Mouse (Mus musculus): Measurements from ENCODE around the gene Acsf2. TPM values are rescaled to one million over a fixed set of nuclear protein-coding genes. Genes with fewer than 3 reads are reported as not detected.
"Not testable (repeated sequence)": the region's sequence is repeated elsewhere in the genome, so short reads cannot be mapped to it uniquely, and the experiment has no call there.

The Acsf2 gene
- 10 to 100 TPM; 16.8 to 19.7 (median 18.8) TPM for total RNA-seq (2022)

DNA sequence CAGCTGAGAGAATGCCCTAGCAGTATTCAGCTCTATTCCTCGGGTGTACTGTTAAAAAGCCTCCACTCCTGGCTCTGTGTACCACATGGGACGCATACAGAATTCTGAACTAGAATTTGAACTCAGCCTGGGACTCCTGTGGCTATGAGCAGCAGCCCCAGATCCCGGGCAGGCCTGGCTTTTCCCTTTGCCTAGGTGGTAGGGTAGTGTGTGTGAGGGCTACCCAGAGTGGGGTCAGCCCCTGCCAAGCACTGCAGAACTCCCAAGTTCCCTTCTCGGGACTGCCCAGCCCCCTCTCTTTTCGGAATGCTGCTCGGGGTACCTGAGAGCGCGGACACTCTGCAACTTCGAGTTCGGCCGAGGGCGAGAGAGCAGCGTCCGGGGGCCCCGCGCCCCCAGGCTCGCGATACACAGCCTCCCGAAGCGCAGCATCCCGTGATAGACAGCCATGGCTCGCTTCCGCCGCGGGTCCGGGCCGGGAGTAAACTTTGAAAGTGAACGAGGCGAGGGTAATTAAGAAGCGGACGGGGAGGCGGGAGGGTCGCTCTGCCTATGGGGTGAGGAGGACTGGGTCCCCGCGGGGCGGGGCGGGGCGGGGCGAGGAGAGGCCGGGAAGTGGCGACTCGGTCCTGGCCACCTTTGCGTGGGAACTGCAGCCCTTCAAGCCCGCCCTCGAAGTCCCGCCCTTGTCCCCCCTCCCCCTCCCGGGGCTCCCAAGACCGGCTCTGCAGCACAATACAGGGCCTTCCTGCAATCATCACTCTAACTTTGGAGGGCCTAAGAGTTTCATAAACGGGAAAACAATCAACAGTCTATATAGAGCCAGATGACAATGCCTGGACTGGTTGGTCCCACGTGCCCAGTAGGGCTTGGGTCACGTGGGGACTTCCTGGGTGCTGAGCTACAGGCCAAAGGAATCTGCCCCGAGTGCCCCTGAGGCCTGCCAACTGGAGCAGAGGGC is at the start of gene Acsf2:
TSS of gene Acsf2 (minus strand) at position 551 of the 961 bp plus-strand sequence.
- peak in 1 of 2 experiments; percentile 34 for DNase-seq (ENCODE audit: low spot score in 2 of 2)

DNA sequence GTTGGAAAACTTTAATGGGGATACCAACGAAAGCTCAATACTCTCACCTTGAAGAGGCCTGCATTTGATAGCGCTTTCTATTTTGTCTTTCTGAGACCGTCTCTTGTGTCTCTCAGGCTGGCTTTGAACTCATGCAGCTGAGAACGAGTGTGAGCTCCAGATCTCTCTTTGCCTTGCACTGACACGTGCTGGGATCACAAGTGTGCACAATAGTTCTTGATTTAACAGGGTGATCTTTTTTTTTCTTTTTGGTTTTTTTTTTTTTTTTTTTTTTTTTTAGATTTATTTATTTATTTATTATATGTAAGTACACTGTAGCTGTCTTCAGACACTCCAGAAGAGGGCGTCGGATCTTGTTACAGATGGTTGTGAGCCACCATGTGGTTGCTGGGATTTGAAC is 49.6 kb upstream of the Acsf2 start:
- not testable (repeated sequence) for DNase-seq (ENCODE audit: low spot score in 2 of 2)

DNA sequence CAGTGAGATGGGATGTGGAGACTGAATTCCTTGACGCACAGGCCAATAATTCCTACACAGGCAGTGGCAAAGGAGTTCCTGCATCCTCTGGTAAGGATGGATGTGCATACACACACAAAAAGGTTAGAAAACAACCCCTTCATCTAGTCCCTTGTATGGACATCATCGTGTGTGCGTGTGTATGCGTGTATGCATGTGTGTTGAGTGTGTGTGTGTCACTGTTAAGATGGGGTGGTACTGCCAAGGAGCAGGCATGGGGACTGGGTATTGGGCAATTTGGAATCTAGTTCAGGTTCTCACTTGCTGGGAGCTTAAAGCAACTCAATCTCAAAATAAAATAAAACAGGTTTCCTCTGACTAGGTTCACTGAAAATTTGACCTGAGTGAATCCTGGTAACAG is 44.8 kb upstream of the Acsf2 start:
- no peak for DNase-seq (ENCODE audit: low spot score in 2 of 2)

DNA sequence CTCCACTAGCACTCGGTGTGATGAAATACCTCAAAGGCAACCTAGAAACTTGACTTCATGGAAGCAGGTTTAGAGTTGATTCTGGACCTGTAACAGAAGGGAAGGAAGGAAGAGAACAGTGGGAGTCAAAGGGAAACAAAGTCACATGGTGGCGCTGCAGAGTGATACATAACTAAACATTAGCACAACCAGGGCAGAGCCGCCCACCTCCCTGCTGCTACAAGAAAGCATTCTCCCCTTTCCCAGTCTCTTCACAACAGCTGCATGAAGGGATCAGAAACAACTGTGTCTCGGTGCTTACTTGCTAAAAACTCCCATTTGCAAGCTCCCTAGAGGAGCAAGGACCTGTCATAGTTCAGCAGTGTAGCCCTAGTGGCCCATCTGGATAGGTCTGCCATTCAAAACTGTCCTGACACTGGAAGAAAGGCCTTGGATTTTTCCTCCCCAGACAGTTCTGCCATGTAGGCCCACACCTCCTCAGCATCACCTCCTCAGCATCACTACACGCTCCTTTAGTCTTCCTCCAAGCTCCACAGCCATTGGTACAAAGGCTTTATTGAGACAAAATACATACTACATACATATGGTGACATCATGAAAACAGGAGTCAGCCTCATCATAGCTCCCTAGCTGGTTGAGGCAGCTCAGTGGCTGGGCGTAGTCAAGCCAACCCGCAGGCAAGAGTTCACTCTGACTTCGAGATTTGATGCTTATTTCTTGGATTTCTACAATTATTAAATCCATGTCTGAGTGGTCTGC is 43.0 kb upstream of the Acsf2 start:
- peak in 1 of 2 experiments; percentile 46 for DNase-seq (ENCODE audit: low spot score in 2 of 2)

DNA sequence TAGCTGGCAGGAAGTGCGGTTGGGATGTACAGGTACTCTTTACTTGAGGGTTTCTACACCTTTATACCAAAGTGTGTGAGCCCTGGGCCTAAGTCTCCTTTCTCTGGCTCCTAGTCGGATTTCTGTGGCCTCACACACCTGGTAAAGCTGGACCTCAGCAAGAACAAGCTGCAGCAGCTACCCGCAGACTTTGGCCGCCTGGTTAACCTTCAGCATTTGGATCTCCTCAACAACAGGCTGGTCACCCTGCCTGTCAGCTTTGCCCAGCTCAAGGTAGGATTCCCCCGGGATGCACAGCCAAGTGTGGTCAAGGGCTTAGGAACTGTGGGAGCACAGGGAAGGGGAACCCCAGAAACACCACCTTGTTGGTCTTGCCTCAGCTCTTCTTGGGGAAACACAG is 32.8 kb upstream of the Acsf2 start:
- no peak for DNase-seq (ENCODE audit: low spot score in 2 of 2)

DNA sequence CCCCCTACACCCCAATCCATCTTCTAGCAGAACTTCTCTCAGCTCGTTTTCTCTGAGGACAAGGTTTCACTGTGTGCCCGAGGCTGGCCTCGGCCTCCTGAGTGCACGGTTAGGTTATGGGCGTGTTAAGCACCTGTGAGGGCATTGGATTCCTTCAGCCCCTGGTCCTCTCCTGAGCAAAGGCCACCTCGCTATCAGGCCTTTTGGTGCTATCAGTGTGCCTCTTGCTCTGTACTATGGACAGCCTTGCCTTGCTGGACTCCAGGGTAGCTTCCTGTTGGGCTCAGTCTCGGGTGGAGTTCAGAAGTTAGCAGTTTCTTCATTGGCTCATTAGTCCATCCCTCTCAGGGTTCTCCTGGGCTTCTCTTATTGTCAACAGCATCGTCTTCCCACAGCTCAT is 31.3 kb upstream of the Acsf2 start:
- no peak for DNase-seq (ENCODE audit: low spot score in 2 of 2)

DNA sequence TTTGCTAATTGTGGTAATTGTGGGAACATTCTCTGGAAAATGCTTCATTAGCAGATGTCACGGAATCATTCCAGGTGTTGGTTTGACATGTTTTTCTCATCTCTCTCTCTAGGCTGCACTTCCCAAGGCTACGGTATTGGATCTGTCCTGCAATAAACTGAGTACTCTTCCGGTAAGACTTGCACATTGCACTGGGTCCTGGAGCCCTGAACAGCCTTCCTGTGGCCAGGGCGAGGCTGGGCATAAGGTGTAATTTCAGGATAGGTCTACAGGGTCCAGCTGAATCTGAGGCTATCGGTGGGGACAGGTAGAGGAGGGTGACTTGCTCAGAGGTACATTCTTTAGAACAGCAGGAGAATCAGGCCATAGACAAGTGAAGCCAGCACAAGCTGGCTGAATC is 30.3 kb upstream of the Acsf2 start:
- no peak for DNase-seq (ENCODE audit: low spot score in 2 of 2)

DNA sequence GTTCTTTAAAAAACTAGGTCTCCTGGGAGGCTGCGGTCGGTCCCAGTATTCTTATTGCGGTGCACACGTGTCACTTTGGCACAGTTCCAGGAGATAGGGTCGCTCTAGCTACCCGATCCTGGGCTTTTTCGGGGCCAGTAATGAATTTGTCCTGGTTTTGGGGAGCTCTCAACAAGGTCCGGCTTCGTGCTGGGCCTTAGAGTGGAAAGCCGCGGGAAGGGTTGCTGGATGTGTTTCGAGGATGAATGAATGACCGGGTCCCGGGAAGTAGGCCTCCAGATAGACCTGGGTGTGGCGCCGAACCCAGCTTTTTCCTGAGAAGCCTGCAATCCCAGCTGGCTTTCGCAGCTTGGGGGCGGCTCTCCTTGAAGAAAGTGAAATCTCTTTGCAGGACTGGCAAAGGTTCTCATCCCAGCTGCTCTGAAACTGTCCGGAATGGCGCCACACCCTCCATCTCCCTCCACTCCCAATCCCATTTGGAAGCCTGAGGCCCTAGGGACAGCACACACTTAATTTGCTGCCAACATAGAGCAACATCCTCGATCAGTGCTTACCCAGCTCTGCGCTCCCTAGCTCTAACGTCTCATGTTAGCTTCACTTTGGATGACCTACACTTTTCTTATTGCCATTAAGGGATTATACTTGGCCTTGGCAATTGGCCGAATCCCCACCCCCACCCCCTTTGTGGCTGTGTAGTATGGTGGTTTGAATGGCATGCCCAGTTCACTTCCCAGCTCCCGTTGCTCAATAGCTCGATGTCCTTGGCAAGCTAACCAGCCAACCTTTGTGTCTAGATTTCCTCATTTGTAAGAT is 28.7 kb upstream of the Acsf2 start:
- no peak for DNase-seq (ENCODE audit: low spot score in 2 of 2)

DNA sequence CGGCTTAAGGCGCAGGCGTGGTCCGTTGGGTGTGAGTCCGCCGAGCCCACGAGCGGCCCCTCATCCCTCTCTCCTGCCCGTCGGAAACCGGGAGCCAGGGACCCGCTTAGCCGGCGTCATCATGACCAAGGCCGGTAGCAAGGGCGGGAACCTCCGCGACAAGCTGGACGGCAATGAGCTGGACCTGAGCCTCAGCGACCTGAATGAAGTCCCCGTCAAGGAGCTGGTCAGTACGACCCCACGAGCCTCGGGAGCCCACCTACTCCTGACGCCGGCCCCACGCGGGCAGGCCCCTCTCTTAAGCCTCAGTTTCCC is 28.2 kb upstream of the Acsf2 start:
- DNase-seq (ENCODE audit: low spot score in 2 of 2): no peak

DNA sequence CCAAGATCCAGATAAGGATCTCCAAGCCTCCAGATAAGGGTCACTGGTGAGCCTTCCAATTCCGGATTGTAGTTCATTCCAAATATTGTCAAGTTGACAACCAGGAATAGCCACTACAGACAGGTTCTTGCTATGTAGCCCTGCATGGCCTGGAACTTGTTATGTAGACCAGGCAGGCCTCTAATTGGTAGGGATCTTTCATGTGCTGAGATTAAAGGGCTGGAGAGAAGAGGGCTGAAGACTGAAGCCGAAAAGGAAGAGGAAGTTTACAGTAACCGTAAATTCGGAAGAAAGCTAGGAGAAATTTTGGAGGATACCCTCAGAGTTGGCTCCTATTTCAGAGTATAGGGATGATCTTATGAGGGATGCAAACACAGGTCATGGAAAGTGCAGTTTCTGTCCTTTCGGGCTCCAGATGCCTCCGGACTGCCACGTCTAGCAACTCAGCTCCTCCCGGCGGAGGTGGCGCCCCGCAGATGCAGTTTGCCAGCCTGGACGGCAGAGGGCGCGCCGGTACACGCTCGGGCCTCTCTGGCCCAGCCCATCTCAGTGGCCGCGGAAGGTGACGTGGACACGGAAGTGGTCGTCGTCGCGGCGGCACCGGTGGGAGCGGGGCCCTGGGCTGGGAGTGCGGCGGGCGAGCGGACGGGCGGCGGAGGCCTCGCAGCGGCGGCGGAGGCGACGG is 27.7 kb upstream of the Acsf2 start, which contains the start of gene Lrrc59:
TSS of gene Lrrc59 (plus strand) at position 569 of the 685 bp plus-strand sequence.
- DNase-seq (ENCODE audit: low spot score in 2 of 2): peak; percentile 89 to 93

DNA sequence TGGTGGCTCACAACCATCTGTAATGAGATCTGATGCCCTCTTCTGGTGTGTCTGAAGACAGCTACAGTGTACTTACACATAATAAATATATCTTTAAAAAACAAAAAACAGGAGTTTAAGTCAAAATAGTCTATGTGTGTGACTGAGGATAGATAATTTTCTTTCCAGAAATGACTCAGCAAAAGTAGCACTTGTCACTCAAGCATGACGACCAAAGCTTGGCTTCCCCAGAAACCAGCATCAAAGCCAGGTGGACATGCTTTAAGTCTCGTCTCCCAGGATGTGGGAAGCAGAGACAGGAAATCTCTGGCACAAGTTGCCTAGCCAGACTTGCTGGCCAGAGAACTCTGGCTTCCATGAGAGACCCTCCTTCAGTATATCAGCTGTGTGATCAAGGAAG is 20.5 kb upstream of the Acsf2 start:
- no peak for DNase-seq (ENCODE audit: low spot score in 2 of 2)

DNA sequence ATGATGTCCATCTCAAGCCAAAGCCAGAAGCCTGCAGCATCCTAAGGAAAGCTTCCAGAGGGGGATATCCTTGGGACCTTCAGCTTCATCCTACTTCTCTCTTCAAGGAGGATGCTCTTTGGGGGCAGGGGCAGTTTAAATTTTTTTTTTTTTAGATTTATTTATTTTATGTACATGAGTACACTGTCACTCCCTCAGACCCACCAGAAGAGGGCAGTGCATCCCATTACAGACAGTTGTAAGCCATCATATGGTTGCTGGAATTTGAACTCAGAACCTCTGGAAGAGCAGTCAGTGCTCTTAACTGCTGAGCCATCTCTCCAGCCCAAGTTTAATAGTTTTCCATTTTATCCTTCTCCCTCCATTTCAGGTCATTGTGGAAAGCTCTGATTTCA is 19.8 kb upstream of the Acsf2 start:
- DNase-seq (ENCODE audit: low spot score in 2 of 2): no peak

DNA sequence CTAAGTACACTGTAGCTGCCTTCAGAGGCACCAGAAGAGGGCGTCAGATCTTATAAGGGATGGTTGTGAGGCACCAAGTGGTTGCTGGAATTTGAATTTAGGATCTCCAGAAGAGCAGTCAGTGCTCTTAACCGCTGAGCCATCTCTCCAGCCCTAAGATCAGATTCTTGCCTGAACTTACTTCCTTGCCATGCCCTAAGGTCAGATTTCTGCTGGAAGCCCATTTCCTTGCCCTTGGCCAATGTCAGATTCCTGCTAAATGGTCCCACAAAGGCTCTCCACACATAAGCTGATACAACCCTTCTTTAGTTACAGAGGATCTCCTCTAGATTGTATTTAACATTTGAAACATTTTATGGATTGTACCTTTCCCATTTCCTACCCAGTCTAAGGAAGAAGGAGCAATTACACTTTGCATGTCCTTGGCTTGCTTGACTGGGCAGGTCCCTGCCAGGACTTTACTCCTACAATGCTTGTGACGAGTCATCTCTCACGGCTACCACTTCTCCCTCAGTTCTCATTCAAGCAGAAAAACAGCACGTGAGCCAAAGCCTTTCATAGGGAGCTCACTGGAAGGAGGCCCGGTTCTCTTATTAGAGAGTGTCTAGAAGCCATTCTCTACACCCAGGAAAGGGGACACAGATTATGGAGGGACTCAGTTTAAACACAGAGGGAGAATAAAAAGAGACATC is 19.2 kb upstream of the Acsf2 start:
- DNase-seq (ENCODE audit: low spot score in 2 of 2): no peak

DNA sequence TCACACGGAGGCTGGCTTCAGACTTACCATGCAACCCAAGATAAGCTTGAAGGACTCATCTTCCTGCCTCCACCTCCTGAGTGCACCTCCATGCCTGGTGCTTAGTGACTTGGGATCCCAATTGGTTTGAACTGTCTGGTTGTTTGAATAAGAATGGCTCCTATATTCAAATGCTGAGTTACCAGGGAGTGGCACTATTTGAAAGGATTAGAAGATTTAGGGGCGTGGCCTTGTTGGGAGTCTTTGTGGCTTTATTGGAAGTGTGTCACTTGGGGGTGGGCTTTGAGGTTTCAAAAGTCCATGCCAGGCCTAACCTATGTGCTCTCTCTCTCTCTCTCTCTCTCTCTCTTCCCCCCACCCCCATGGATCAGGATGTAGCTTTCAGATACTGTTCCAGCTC is 16.0 kb upstream of the Acsf2 start:
- DNase-seq (ENCODE audit: low spot score in 2 of 2): no peak

DNA sequence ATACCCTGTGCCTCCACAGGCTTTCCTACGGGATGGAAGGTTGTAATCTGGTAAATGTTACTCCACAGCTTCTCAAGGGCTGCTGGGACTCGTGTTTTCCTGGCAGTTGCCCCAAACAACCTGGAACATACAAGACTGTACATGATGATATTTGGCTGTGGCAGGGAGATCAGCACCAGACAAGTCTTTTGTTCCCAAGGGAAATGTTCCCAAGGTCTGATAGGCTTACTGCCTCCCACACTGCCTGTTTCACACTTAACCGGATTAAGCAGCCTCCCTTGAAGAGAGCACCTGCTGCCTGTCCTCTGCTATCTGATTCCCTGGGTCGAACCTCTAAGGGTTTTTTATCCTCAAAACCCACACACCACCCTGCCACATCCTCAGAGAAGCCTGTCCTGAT is 13.8 kb upstream of the Acsf2 start:
- DNase-seq (ENCODE audit: low spot score in 2 of 2): no peak

DNA sequence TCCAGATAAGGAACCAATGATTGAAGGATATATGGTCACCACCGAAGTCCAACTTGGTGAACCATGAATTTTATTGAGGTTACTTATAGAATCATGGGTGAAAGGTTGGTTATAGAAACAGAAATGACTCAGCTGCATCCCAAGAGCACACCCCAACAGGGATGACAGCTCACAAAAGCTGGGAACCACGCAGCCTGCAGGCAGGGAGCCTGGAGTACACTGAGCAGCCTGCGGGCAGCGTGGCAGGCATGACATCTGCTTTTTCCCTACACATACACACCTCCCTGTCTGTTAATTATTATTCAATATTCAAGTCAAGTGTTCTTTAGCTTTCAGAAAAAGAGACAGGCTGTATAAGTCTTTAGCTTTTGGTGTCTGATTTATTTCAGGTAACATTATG is 12.9 kb upstream of the Acsf2 start:
- DNase-seq (ENCODE audit: low spot score in 2 of 2): no peak

DNA sequence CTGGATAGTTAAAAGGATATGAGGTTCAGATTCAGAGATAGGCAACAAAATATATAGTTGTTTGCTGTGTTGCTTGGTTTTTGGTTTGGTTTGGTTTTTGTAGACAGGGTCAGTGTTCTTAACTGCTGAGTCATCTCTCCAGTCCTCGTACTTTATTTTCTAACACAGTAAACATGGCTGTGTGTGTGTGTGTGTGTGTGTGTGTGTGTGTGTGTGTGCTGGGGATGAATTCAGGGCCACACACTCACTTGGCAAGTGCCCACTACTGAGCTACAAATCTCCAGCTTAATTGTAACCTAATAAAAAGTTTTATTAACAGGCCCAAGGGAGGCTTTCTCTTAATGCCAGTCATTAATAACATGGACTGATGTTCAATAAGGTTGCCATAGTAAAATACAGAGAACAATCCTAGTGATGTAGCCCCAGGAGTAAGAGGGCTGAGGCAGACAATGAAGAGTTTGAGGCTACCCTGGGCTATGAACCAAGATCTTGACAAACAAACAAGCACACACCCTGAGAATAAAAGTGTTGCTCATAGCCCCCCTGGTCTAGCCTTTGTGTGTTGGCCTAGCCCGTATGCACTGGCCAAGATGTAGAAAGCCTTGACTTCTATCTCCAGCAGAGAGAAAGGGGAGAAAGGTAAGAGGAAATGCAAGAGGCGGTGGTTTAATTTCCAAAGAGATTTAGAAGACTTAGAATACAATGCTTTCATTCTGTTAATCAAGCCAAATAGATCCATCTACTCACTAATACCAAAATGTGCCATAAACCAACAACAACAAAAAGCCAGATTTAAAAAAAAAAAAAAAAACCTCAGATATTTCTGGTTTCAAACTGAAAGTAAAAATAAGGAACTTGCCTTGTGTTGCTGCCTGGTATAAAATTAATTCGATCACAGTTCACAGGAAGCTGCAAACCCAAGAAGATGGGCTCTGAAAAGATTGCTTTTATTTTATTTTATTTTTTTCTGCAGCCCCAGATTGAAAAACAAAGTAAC is 9.4 kb upstream of the Acsf2 start:
- DNase-seq (ENCODE audit: low spot score in 2 of 2): no peak

DNA sequence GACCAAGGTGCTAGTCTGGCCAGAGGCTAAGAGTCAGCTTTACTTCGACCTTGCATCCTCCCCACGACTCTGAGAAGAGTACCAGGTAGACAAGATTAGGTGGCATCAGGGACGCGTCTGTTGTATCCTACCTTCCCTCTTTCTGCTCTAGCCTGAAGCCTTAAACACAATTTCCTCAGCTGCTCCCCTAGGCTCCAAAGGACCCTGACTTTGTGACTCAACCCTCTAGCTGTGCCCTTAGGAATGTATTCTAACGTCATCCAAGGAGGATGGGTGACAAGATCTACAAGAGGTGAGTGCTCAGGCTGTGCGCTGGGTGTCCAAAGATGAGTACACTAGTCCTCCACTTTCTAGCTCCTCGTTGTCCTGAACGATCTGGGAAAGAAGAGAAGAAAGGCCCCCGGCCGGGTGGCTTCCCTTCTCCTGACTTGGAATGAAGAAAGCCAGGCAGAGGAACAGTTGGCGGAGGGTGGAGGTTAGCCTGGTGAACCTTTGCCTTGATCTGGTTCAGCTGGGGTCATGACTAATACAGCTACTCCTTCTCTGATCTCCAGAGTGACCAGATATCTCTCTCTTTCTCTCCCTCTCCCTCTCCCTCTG is 785 bp upstream of the Acsf2 start:
- DNase-seq (ENCODE audit: low spot score in 2 of 2): no peak

DNA sequence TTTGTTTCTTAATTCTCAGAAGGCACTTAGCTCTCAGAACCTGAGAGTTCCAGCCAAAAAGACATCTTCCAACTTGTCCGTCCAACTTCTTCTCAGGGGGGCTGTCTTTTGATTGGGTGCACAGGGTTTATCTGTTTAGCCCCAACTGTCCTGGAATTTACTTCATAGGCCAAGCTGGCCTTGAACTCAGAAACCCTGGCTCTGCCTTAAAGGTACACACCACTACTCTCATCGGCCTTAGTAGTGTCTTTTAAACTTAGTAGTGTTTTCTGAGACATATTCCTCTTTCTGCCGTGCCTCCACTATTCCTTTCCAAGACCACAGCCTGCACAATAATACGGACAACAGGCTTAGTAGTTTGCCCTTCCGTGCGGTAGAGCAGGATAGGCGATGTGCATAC is 1.2 kb downstream of the Acsf2 start:
- no peak for DNase-seq (ENCODE audit: low spot score in 2 of 2)

Data from left cerebral cortex, adult 8-10 months (tissue).